Mouse (Mus musculus) CH12.LX (cell line): Measurements from ENCODE around the gene Atn1. TPM values are rescaled to one million over a fixed set of nuclear protein-coding genes. Genes with fewer than 3 reads are reported as not detected.

ENCODE experiments used
- DNase-seq: peaks from one replicate; pipeline ENCODE4 v3.0.0-alpha.2; 2013; ENCODE audit errors: extremely low read depth
- H3K27ac ChIP-seq: 2 replicates; pipeline ENCODE4 v1.5.1; 2012; ENCODE audit warnings: low read depth, mild to moderate bottlenecking, control low read depth, moderate library complexity; ENCODE audit not compliant: insufficient read depth
- H3K27me3 ChIP-seq: replicated peaks from 2 replicates; pipeline ENCODE3; 2012; ENCODE audit warnings: inconsistent platforms
- H3K36me3 ChIP-seq, 2 experiments: replicated peaks in 1 of 2; 2 replicates each; pipeline versions ENCODE3 to v1.6.1; 2012; ENCODE audit warnings: inconsistent platforms in 1 of 2, low read length in 1 of 2, mild to moderate bottlenecking in 1 of 2, mixed read lengths in 1 of 2, moderate library complexity in 1 of 2; ENCODE audit not compliant: control insufficient read depth in 1 of 2, insufficient read depth in 1 of 2
- H3K4me1 ChIP-seq, 2 experiments: 2 replicates each; pipeline ENCODE4 v1.6.1; 2012; ENCODE audit warnings: inconsistent platforms in 1 of 2, moderate library complexity in 1 of 2; ENCODE audit not compliant: insufficient read depth in 2 of 2, control insufficient read depth in 1 of 2
- H3K4me2 ChIP-seq: 2 replicates; pipeline ENCODE4 v1.6.1; 2012; ENCODE audit warnings: low read depth, mild to moderate bottlenecking, control low read depth; ENCODE audit not compliant: poor library complexity, insufficient read depth, severe bottlenecking
- H3K4me3 ChIP-seq, 3 experiments: fragments of 150-350 bp in 1 of 3; sonication (generic) in 1 of 3; replicated peaks in 1 of 3; 2 replicates each; pipeline versions ENCODE3 to v1.5.1; 2011 to 2012; ENCODE audit warnings: low read depth in 2 of 3, low read length in 2 of 3, mild to moderate bottlenecking in 2 of 3, moderate library complexity in 2 of 3, control low read depth in 1 of 3, improper control_type of control experiment in 1 of 3, inconsistent platforms in 1 of 3, mixed read lengths in 1 of 3; ENCODE audit not compliant: poor library complexity in 1 of 3
- H3K79me2 ChIP-seq: replicated peaks from 2 replicates; pipeline ENCODE4 v1.6.1; 2012; ENCODE audit warnings: mild to moderate bottlenecking, moderate library complexity; ENCODE audit not compliant: control insufficient read depth, poor library complexity, insufficient read depth, severe bottlenecking; ENCODE audit errors: extremely low read depth
- H3K9ac ChIP-seq: 2 replicates; pipeline ENCODE4 v1.6.1; 2012; ENCODE audit warnings: low read depth, mild to moderate bottlenecking, control low read depth, moderate library complexity; ENCODE audit not compliant: insufficient read depth
- H3K9me3 ChIP-seq: replicated peaks from 2 replicates; pipeline ENCODE3; 2012; ENCODE audit warnings: low read length, inconsistent platforms, mixed read lengths
- BHLHE40 ChIP-seq: IDR thresholded peaks from 2 replicates; pipeline ENCODE4 v1.6.1; 2011; ENCODE audit warnings: mild to moderate bottlenecking, low read depth, low read length, improper control_type of control experiment
- CHD2 ChIP-seq: IDR thresholded peaks from 2 replicates; pipeline ENCODE4 v1.6.1; 2011; ENCODE audit warnings: low read length, improper control_type of control experiment
- ELF1 ChIP-seq: IDR thresholded peaks from 2 replicates; pipeline ENCODE4 v1.6.1; 2014; ENCODE audit warnings: low read depth, mild to moderate bottlenecking, inconsistent platforms, low read length, improper control_type of control experiment
- EP300 ChIP-seq: IDR thresholded peaks from 2 replicates; pipeline ENCODE4 v1.6.1; 2011; ENCODE audit warnings: low read length, improper control_type of control experiment
- JUN ChIP-seq: IDR thresholded peaks from 2 replicates; pipeline ENCODE4 v1.6.1; 2011; ENCODE audit warnings: low read depth, mild to moderate bottlenecking, low read length, improper control_type of control experiment, moderate library complexity; ENCODE audit not compliant: insufficient read depth
- MXI1 ChIP-seq: IDR thresholded peaks from 2 replicates; pipeline ENCODE4 v1.6.1; 2011; ENCODE audit warnings: mild to moderate bottlenecking, low read depth, low read length, improper control_type of control experiment
- NRF1 ChIP-seq: IDR thresholded peaks from 2 replicates; pipeline ENCODE4 v1.6.1; 2014; ENCODE audit warnings: low read depth, mild to moderate bottlenecking, inconsistent platforms, low read length, improper control_type of control experiment, moderate library complexity
- PAX5 ChIP-seq: IDR thresholded peaks from 2 replicates; pipeline ENCODE4 v1.6.1; 2012; ENCODE audit warnings: low read length, inconsistent platforms, mixed read lengths
- POLR2AphosphoS2 ChIP-seq: IDR thresholded peaks from 2 replicates; pipeline ENCODE4 v1.6.1; 2011; ENCODE audit warnings: low read depth, low read length, improper control_type of control experiment
- SIN3A ChIP-seq: IDR thresholded peaks from 2 replicates; pipeline ENCODE4 v1.6.1; 2012; ENCODE audit warnings: low read length, improper control_type of control experiment, inconsistent platforms
- SMC3 ChIP-seq: IDR thresholded peaks from 2 replicates; pipeline ENCODE4 v1.6.1; 2011; ENCODE audit warnings: low read depth, low read length, improper control_type of control experiment
- TCF12 ChIP-seq: IDR thresholded peaks from 2 replicates; pipeline ENCODE4 v1.6.1; 2014; ENCODE audit warnings: low read depth, mild to moderate bottlenecking, inconsistent platforms, low read length, improper control_type of control experiment
- UBTF ChIP-seq: IDR thresholded peaks from 2 replicates; pipeline ENCODE4 v1.6.1; 2012; ENCODE audit warnings: low read depth, mild to moderate bottlenecking, inconsistent platforms, low read length, improper control_type of control experiment, moderate library complexity
- ZC3H11A ChIP-seq: IDR thresholded peaks from 2 replicates; pipeline ENCODE4 v1.6.1; 2012; ENCODE audit warnings: low read depth, mild to moderate bottlenecking, inconsistent platforms, low read length, improper control_type of control experiment
- ZNF384 ChIP-seq: IDR thresholded peaks from 2 replicates; pipeline ENCODE4 v1.6.1; 2012; ENCODE audit warnings: low read depth, low read length, improper control_type of control experiment, inconsistent platforms
- dilution Hi-C: fragments of 300-500 bp; cut with MboI; formaldehyde crosslinking; loops from 2 replicates; pipeline ENCODE4 v1.14.3; 2020; ENCODE audit warnings: low sequenced_read_pairs; ENCODE audit not compliant: extremely low pct_unique_long_range_greater_than_20kb, extremely low pct_ligation_motif_present
- in situ Hi-C: fragments of 300-500 bp; cut with MboI; formaldehyde crosslinking; loops from 3 replicates; pipeline ENCODE4 v1.14.3; 2019; ENCODE audit warnings: low sequenced_read_pairs, low pct_ligation_motif_present, low pct_unique_long_range_greater_than_20kb, mixed read lengths
- polyA plus RNA-seq: library from polyadenylated mRNA; unstranded; fragments of >175 nt; gene quantifications from 2 replicates; pipeline ENCODE4 v1.2.1, GENCODE M21; 2012; ENCODE audit warnings: low read depth; ENCODE audit not compliant: insufficient read length
- total RNA-seq, 2 experiments: library from RNA; depleted of rRNA; stranded (reverse); fragments of 300-350 nt in 1 of 2; fragments of >200 nt in 1 of 2; gene quantifications; 2 replicates each; pipeline ENCODE4 v1.2.3; 2012 to 2014

The Atn1 gene
- total and polyA plus RNA-seq, 3 experiments, result 1.7 to 35.1 (median 4.6) TPM

GRCm38 (mm10) chr6:124757909-124758848 is 1.9 kb upstream of the Atn1 start:
- Histone ChIP-seq H3K27me3 (no peaks in the 10 kb centered on the region), H3K79me2 (peaks cover 6% of the 10 kb centered on the region; the same call in 1 of the 2 replicates), H3K4me3 (no peak overlapping the region), H3K36me3 (peaks cover 14 to 42% of the 10 kb centered on the region in 2 experiments), H3K4me2 (0 out of 2 replicates have a peak overlapping the region, but pooled peaks have one; percentile 16), H3K4me1 (peaks cover 5 to 39% of the 10 kb centered on the region in 2 experiments), H3K27ac (no peak overlapping the region), H3K9me3 (no peaks in the 10 kb centered on the region), H3K9ac (peak overlapping the region; percentile 95)
- dilution Hi-C loops, result no loop called here
- no peak for DNase-seq
- in situ Hi-C loops, result no loop called here
- TF ChIP-seq EP300 (no peak), JUN (no peak), ZNF384 (no peak), POLR2AphosphoS2 (no peak), CHD2 (no peak), ZC3H11A (no peak), BHLHE40 (no peak), TCF12 (no peak), MXI1 (no peak), SMC3 (no peak), ELF1 (no peak), NRF1 (no peak), UBTF (no peak)

- Histone ChIP-seq H3K4me3 (peak overlapping the region; percentile 66 to 95 (median 68)), H3K27ac (no peak overlapping the region), H3K4me2 (peak overlapping the region; percentile 78), H3K36me3 (peaks cover 8 to 41% of the 10 kb centered on the region in 2 experiments), H3K4me1 (peaks cover 5 to 39% of the 10 kb centered on the region in 2 experiments), H3K9ac (peak overlapping the region; percentile 95), H3K9me3 (no peaks in the 10 kb centered on the region), H3K79me2 (peaks cover 6% of the 10 kb centered on the region; the same call in 1 of the 2 replicates), H3K27me3 (no peaks in the 10 kb centered on the region)
- dilution Hi-C loops, result no loop called here
- in situ Hi-C loops, result no loop called here
- TF ChIP-seq BHLHE40 (no peak), PAX5 (no peak), EP300 (no peak), SIN3A (no peak)
- DNase-seq, result no peak
Observed at GRCm38 (mm10) chr6:124757351-124757880, 1.1 kb upstream of the Atn1 start.
